Mouse (Mus musculus): Measurements from ENCODE around the gene Slc47a2. TPM values are rescaled to one million over a fixed set of nuclear protein-coding genes. Genes with fewer than 3 reads are reported as not detected.

Gene Slc47a2
- polyA plus RNA-seq, 1 experiment from 2014 or later: 0.06 TPM

GRCm38 (mm10) chr11:61297901-61298300, 44.8 kb downstream of the Slc47a2 start:
- Histone ChIP-seq H3K4me3 (ENCODE audit: low read length) (no peak overlapping the region), H3K4me2 (ENCODE audit: low read length) (no peak overlapping the region), H3K27me3 (replicated peaks; ENCODE audit: control insufficient read depth, insufficient read depth, low read length) (no peaks in the 10 kb centered on the region), H3K9me3 (ENCODE audit: control insufficient read depth, low read length) (no peaks in the 10 kb centered on the region), H3K36me3 (ENCODE audit: control insufficient read depth, insufficient read depth, low read length) (no peaks in the 10 kb centered on the region), H3K27ac (ENCODE audit: low read depth, low read length) (no peak overlapping the region), H3K4me1 (ENCODE audit: control insufficient read depth, insufficient read depth, low read depth, low read length) (no peaks in the 10 kb centered on the region), H3K9ac (ENCODE audit: low read depth, low read length) (no peak overlapping the region)
- WGBS: 69% methylated on average over 2 of the region's 2 CpGs
- ATAC-seq: no peak

- Histone ChIP-seq H3K4me3 (ENCODE audit: low read length) (no peak overlapping the region), H3K4me1 (ENCODE audit: control insufficient read depth, insufficient read depth, low read depth, low read length) (no peaks in the 10 kb centered on the region), H3K36me3 (ENCODE audit: control insufficient read depth, insufficient read depth, low read length) (no peaks in the 10 kb centered on the region), H3K9me3 (ENCODE audit: control insufficient read depth, low read length) (no peaks in the 10 kb centered on the region), H3K4me2 (ENCODE audit: low read length) (no peak overlapping the region), H3K9ac (ENCODE audit: low read depth, low read length) (no peak overlapping the region), H3K27me3 (replicated peaks; ENCODE audit: control insufficient read depth, insufficient read depth, low read length) (no peaks in the 10 kb centered on the region), H3K27ac (ENCODE audit: low read depth, low read length) (no peak overlapping the region)
- no peak for ATAC-seq
- 87% methylated on average over 2 of the region's 2 CpGs for WGBS
Measured at GRCm38 (mm10) chr11:61297326-61297725, 45.3 kb downstream of the Slc47a2 start.

GRCm38 (mm10) chr11:61296556-61296955, 46.1 kb downstream of the Slc47a2 start:
- Histone ChIP-seq H3K9ac (ENCODE audit: low read depth, low read length) (no peak overlapping the region), H3K4me2 (ENCODE audit: low read length) (no peak overlapping the region), H3K27ac (ENCODE audit: low read depth, low read length) (no peak overlapping the region), H3K36me3 (ENCODE audit: control insufficient read depth, insufficient read depth, low read length) (no peaks in the 10 kb centered on the region), H3K27me3 (replicated peaks; ENCODE audit: control insufficient read depth, insufficient read depth, low read length) (no peaks in the 10 kb centered on the region), H3K4me1 (ENCODE audit: control insufficient read depth, insufficient read depth, low read depth, low read length) (no peaks in the 10 kb centered on the region), H3K9me3 (ENCODE audit: control insufficient read depth, low read length) (no peaks in the 10 kb centered on the region), H3K4me3 (ENCODE audit: low read length) (no peak overlapping the region)
- no peak for ATAC-seq
- WGBS: 31% methylated on average over 1 of the region's 1 CpGs

- Histone ChIP-seq H3K9me3 (ENCODE audit: control insufficient read depth, low read length) (no peaks in the 10 kb centered on the region), H3K4me2 (ENCODE audit: low read length) (no peak overlapping the region), H3K4me3 (ENCODE audit: low read length) (no peak overlapping the region), H3K4me1 (ENCODE audit: control insufficient read depth, insufficient read depth, low read depth, low read length) (no peaks in the 10 kb centered on the region), H3K9ac (ENCODE audit: low read depth, low read length) (no peak overlapping the region), H3K27ac (ENCODE audit: low read depth, low read length) (no peak overlapping the region), H3K36me3 (ENCODE audit: control insufficient read depth, insufficient read depth, low read length) (no peaks in the 10 kb centered on the region), H3K27me3 (replicated peaks; ENCODE audit: control insufficient read depth, insufficient read depth, low read length) (no peaks in the 10 kb centered on the region)
- no peak for ATAC-seq
- 98% methylated on average over 2 of the region's 2 CpGs for WGBS
Measured at GRCm38 (mm10) chr11:61295556-61295955, 47.1 kb downstream of the Slc47a2 start.

GRCm38 (mm10) chr11:61294431-61294830, 48.2 kb downstream of the Slc47a2 start:
- Histone ChIP-seq H3K9ac (ENCODE audit: low read depth, low read length) (no peak overlapping the region), H3K36me3 (ENCODE audit: control insufficient read depth, insufficient read depth, low read length) (no peaks in the 10 kb centered on the region), H3K27ac (ENCODE audit: low read depth, low read length) (no peak overlapping the region), H3K4me1 (ENCODE audit: control insufficient read depth, insufficient read depth, low read depth, low read length) (no peaks in the 10 kb centered on the region), H3K4me3 (ENCODE audit: low read length) (no peak overlapping the region), H3K27me3 (replicated peaks; ENCODE audit: control insufficient read depth, insufficient read depth, low read length) (no peaks in the 10 kb centered on the region), H3K9me3 (ENCODE audit: control insufficient read depth, low read length) (no peaks in the 10 kb centered on the region), H3K4me2 (ENCODE audit: low read length) (no peak overlapping the region)
- ATAC-seq: no peak
- 83% methylated on average over 3 of the region's 3 CpGs for WGBS

- Histone ChIP-seq H3K27ac (ENCODE audit: low read depth, low read length) (no peak overlapping the region), H3K4me2 (ENCODE audit: low read length) (no peak overlapping the region), H3K4me3 (ENCODE audit: low read length) (no peak overlapping the region), H3K27me3 (replicated peaks; ENCODE audit: control insufficient read depth, insufficient read depth, low read length) (no peaks in the 10 kb centered on the region), H3K9me3 (ENCODE audit: control insufficient read depth, low read length) (no peaks in the 10 kb centered on the region), H3K4me1 (ENCODE audit: control insufficient read depth, insufficient read depth, low read depth, low read length) (no peaks in the 10 kb centered on the region), H3K9ac (ENCODE audit: low read depth, low read length) (no peak overlapping the region), H3K36me3 (ENCODE audit: control insufficient read depth, insufficient read depth, low read length) (no peaks in the 10 kb centered on the region)
- ATAC-seq: no peak
- WGBS: 36% methylated on average over 2 of the region's 2 CpGs
Measured at GRCm38 (mm10) chr11:61293251-61293650, 49.4 kb downstream of the Slc47a2 start.

GRCm38 (mm10) chr11:61284323-61284722, 58.3 kb downstream of the Slc47a2 start:
- H3K36me3 ChIP-seq (ENCODE audit: control insufficient read depth, insufficient read depth, low read length): no peaks in the 10 kb centered on the region
- H3K4me3 ChIP-seq (ENCODE audit: low read length): no peak overlapping the region
- no peaks in the 10 kb centered on the region for H3K27me3 ChIP-seq (replicated peaks; ENCODE audit: control insufficient read depth, insufficient read depth, low read length)
- WGBS: 79% methylated on average over 6 of the region's 6 CpGs
- no peak overlapping the region for H3K27ac ChIP-seq (ENCODE audit: low read depth, low read length)
- H3K9ac ChIP-seq (ENCODE audit: low read depth, low read length): no peak overlapping the region
- no peak for ATAC-seq
- H3K9me3 ChIP-seq (ENCODE audit: control insufficient read depth, low read length): no peaks in the 10 kb centered on the region
- H3K4me2 ChIP-seq (ENCODE audit: low read length): no peak overlapping the region
- no peaks in the 10 kb centered on the region for H3K4me1 ChIP-seq (ENCODE audit: control insufficient read depth, insufficient read depth, low read depth, low read length)

- H3K9me3 ChIP-seq (ENCODE audit: control insufficient read depth, low read length): no peaks in the 10 kb centered on the region
- no peaks in the 10 kb centered on the region for H3K27me3 ChIP-seq (replicated peaks; ENCODE audit: control insufficient read depth, insufficient read depth, low read length)
- H3K36me3 ChIP-seq (ENCODE audit: control insufficient read depth, insufficient read depth, low read length): no peaks in the 10 kb centered on the region
- no peak overlapping the region for H3K27ac ChIP-seq (ENCODE audit: low read depth, low read length)
- WGBS: 91% methylated on average over 10 of the region's 10 CpGs
- H3K4me2 ChIP-seq (ENCODE audit: low read length): no peak overlapping the region
- H3K4me1 ChIP-seq (ENCODE audit: control insufficient read depth, insufficient read depth, low read depth, low read length): no peaks in the 10 kb centered on the region
- H3K9ac ChIP-seq (ENCODE audit: low read depth, low read length): no peak overlapping the region
- ATAC-seq: no peak
- H3K4me3 ChIP-seq (ENCODE audit: low read length): no peak overlapping the region
Measured at GRCm38 (mm10) chr11:61283414-61284049, 59.1 kb downstream of the Slc47a2 start.

- 90% methylated on average over 8 of the region's 8 CpGs for WGBS
Measured at GRCm38 (mm10) chr11:61278445-61279077, 64.1 kb downstream of the Slc47a2 start.

More at GRCm38 (mm10) chr11:61278445-61279077, 64.1 kb downstream of the Slc47a2 start:
- no peak overlapping the region for H3K9ac ChIP-seq (ENCODE audit: low read depth, low read length)
- no peak for ATAC-seq
- no peaks in the 10 kb centered on the region for H3K4me1 ChIP-seq (ENCODE audit: control insufficient read depth, insufficient read depth, low read depth, low read length)
- H3K9me3 ChIP-seq (ENCODE audit: control insufficient read depth, low read length): no peaks in the 10 kb centered on the region
- no peak overlapping the region for H3K27ac ChIP-seq (ENCODE audit: low read depth, low read length)
- H3K4me2 ChIP-seq (ENCODE audit: low read length): no peak overlapping the region
- no peak overlapping the region for H3K4me3 ChIP-seq (ENCODE audit: low read length)
- no peaks in the 10 kb centered on the region for H3K27me3 ChIP-seq (replicated peaks; ENCODE audit: control insufficient read depth, insufficient read depth, low read length)
- no peaks in the 10 kb centered on the region for H3K36me3 ChIP-seq (ENCODE audit: control insufficient read depth, insufficient read depth, low read length)

Measured in hindbrain, embryonic 16.5 days (tissue).